Mouse (Mus musculus) adrenal gland, adult 8-10 months (tissue): ENCODE measurements around the gene Ssh2. TPM values are rescaled to one million over a fixed set of nuclear protein-coding genes. Genes with fewer than 3 reads are reported as not detected.

Source experiments
- DNase-seq: peaks from one replicate; pipeline ENCODE4 v3.0.0; 2022
- total RNA-seq, 4 experiments: library from RNA; stranded (reverse); gene quantifications; 2 replicates each; pipeline ENCODE4 v1.2.4; 2022

The Ssh2 gene
- total RNA-seq, 4 experiments from 2014 or later = 14.8 to 23.1 (median 18.3) TPM

DNA sequence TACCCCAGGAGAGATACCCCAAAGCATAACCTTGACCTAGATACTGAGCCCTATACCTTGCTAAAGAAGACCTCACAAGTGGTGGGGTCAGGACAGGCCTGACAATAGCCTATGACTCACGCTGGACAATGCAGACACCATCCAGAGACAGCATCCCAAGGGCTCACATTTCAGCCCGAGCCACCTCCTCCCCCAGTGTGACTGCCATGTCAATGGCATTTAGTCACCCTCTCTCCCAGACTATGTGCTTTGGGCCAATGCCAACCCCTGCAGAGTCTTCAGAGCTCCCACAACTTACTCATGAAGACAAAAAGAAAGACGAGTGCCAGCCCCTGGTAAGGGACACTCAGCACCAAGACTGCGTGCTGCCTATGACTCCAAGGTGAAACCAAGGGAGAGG, 248.6 kb downstream of the Ssh2 start:
- peak; percentile 55 for DNase-seq

DNA sequence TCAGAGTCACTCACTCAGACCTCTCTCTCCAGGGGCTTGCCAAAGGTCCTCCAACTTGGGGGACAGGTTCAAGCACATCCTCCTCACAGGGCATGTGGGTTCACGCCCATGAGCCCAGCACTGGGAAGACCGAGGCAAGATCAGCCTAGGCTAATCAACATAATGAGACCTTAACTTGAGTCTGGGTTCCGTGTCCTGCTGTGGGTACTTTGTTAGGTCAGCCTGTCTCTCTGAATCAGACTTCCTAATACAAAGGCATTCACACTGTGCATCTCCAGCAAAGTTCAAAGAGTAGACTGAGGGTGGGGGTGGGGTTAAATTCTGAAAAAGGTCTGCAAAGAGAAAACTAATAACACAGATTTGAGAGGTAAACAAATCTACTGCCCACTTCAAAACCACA, 249.0 kb downstream of the Ssh2 start:
- no peak for DNase-seq

DNA sequence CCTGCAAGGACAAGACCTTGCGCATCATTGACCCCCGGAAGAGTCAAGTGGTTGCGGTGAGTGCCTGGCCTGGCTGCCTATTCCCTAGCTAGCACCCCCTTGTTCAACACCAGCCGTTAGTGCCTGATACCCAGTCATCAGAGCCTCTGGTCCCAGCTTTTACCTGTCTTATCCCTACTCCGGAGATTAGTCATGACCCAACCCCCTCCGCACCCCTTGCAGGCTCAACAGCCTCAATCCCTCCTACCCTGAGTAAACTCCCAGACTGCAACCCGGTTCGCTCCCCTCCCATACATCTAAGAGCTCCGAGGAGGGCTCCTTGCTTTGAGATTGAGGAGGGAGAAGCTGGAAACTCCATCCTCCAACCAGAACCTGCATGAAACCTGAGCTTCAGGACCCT, 250.5 kb downstream of the Ssh2 start:
- DNase-seq = no peak

DNA sequence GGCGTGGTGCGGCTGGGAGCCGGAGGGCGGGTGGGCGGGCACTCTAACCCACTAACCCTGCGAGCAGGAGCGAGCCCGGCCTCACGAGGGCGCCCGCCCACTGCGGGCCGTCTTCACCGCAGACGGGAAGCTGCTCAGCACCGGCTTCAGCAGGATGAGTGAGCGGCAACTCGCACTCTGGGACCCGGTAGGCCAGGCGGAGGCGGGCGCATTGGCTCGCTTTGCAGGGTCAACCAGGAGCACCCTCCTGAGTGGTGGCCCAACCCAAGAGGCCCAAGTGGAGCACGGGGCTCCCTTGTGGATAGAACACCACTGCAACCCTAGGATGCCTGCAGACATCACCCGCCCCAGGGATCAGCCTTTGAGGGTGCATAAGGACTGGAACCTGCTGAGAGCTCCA, 251.1 kb downstream of the Ssh2 start:
- peak; percentile 53 for DNase-seq

DNA sequence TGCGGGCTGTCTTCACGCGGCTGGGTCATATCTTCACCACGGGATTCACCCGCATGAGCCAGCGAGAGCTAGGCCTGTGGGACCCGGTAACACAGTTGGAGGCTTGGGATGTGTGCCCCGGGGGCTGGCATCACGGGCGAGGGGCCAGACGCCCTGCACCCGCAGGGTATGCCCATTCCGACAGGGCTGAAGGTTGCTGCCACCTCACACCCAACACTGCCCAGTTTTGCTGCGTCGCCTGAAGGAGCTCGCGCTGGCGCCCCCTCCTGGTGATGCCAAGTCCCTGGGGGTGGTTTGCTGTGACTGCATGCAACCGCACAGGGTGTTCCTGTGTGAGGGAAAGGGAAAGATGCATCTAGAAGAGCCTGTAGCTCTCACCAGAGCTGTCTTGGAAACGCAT, 251.7 kb downstream of the Ssh2 start:
- peak; percentile 52 for DNase-seq

DNA sequence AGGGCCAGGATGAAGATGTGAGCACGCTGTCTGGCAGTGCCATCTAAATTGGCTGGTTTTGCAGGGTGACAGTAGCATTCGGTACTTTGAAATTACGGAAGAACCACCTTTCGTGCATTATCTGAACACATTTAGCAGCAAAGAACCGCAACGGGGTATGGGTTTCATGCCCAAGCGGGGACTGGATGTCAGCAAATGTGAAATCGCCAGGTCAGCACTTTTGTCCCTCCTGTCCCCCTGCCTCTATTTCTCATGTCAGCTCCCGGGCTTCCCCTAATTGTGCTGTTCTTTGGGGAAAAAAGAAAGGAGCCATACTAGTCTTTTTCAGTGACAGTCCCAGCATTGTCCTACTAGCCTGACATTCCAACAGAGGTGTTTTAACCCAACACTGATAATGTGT, 252.3 kb downstream of the Ssh2 start:
- no peak for DNase-seq

DNA sequence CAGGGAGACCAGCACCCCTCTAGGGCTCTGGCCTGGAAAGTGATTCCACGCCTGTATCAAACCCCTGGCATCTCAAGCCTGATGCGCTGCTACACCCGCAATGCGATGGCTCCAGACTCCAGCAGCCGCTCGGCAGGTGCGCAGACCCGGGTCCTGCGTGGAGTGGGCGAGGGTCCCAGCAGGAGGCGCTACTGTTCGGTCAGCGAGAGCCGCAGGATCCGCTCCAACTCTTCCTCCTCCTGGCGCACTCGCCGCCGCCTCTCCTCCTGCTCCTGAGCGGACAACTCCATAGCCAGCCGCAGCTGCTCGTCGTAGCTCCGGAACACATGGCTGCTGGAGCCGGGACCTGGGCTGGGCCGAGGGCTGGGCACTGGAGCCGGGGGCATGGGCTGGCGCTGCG, 255.3 kb downstream of the Ssh2 start:
- DNase-seq = no peak

DNA sequence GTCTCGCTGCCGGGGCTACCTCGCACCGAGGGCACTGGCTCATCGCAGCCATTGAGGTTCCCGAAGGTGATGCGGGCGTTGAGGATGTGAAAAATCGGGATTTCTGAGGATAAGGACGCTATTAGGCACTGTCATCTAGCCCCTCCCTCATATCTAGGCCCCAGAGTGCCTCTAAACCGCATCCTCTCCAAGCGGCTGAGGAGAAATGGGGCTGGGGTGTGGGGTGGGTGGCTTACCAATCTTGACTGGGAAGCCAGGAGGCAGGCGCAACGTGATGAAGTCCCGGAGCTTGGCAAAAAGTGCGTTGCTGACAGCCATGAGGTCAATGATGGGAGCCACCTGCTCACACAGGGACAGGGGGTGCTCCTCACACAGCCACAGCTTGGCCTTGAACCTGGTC, 256.7 kb downstream of the Ssh2 start:
- DNase-seq = no peak

DNA sequence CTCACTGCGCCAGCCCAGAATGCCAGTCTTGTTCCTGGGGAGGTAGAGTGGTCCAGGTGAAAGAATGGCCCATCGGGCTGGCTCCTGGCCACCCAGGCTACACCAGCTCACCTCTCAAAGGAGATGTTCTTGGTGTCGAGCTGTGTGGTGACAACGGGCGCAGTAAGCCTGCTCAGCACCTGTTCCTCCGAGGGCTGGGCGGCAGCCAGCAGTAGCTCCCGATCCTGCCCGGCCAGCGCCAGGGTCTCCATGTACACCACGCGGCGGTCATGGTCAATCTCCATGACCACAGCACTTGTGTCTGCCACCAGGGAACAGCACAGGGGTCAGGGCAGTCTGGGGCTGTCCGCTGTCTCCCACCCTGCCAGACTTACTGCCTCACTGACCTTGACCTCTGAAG, 260.1 kb downstream of the Ssh2 start:
- DNase-seq = no peak

DNA sequence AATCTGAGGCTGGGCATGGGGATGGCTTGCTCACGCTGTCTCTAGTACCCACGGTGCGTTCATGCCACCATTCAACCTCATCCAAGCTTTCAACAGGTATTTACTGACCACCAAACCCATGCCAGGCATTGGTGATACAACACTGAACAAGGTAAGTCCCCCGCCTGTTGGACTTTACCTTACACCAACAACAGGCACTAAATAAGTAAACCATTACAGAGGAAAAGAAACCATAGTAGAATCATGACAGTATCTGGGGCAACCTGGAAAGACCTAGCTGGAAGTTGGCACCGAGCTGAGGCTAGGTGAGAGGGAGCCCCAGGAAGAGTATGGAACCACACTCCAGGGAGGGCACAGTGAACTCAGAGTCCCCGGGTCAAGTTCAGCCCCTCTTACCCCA, 260.8 kb downstream of the Ssh2 start:
- DNase-seq = no peak

DNA sequence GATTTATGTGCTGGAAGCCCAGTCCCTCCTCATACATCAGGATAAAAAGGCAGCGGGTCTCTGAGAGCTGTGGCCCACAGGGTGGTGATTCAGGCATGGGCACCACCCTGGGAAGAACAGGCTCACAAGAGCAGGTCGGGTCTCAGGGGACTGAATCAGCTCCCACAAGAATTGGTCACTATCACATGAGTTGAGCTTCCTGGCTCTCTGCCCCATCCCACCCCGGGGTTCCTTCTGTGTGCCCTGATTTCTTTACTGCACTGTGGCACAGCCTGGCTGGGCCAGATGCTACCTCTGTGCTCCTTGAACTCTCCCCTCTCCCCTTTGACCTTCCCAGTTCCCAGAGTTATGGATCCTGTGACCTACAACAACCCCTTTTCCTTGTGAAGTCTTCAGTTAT, 267.0 kb downstream of the Ssh2 start:
- DNase-seq = no peak

DNA sequence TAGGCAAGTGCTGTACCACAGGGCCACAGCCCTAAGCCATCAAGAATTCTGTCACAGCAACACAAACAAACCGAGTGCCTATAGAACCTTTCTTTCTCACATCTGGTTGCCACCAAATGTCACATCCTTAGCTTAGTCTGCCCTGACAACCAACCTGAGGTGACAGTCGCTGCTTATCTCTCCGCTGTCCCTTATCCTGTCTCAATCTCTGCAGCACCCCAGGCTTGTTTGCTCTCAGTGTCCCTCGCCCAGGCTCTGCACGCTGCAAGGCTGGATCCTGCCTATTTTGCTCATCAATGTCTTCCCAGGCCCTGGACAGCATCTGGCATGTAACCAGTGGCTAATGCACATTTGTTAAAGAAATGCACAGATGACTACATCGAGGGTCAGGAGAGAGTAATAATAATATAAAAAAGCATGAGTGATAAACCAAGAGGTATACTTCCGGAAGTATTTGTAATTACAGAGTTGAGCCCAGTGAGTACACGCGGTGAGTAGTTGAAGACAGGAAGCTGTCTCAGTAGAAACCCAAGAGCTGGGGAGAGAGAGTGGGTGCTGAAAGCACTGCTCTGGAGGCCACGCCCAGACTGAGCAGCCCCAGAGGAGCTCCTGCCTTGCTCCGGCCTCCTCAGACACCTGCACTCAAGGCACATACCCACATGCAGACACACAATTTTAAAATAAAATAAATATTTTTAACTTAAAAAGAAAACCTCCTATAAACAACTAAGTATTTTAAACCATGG, 267.6 kb downstream of the Ssh2 start:
- no peak for DNase-seq

DNA sequence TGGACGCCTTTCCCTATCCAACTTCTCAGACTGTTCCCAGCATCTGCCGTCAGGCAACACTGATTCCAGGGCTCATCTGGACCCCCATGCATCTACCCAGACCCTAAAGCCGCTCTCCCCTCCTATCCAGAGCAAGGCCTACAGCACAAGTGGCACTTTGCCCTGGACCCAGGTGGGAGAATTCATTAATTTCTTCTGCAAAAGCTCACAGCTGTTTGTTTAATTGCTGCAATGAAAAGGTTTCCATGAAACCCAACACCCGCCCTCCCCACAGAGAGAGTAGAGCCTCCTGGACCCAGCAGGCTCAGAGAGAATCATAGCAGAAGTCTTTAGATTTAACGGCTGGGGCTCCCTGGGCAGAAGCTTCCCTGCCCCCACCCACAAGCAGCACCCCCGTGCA, 269.1 kb downstream of the Ssh2 start:
- DNase-seq = no peak

DNA sequence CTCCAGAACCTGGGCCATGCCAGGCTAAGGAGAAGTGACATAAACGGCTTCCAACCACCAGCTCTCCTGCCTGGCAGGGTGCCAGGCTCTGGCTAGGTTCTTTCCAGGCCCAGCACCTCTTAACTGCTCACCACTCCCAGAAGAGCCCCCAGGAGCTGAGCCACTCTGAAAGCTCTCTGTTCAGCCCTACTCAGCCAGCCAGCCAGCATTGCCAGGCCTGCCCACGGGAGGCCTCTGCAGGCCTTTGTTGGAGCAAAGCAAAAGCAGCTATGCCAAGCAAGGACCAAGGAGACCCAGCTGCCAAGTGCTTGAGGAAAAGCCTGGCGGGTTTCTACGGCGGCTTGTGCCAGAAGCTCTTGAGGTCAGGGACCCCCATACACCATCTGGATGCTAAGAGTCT, 270.7 kb downstream of the Ssh2 start:
- DNase-seq = no peak

DNA sequence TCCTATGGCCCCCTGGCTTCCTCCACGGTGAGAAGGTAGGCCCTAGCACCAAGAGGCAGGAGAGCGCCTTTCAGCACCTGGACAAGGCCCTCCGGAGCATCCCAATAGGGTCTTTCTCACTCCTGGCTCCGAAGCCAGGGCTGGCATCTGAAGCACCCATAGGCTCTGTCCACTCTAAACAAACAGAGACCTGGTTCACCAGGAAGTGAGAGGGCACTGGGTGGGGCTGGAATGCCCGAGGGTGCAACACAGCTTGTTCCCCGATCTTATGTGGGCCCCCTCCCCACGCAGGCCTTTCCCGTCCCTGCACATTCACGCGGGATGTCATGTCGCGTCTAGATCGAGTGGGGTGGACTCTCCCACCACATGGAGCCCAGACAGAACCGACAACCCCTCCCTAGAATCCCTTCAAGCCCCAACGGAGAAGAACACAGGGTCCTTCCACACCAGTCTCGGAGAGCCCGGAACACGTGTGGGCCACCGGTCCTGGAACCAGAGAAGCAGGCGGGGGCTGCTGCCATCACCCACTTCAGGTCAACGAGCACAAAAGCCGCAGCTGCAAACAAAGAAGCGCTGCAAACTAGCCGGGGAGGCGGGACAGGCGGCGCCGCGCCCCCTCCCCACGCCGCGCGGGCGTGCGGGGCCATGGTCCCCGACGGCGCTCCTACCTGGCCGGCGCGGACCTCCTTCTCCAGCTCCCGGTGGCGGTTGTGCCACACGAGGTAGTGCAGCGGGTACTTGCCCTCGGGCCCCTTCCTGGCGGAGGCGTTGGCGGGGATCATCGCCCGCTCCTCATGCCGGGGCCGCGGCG, 272.9 kb downstream of the Ssh2 start:
- DNase-seq = no peak

DNA sequence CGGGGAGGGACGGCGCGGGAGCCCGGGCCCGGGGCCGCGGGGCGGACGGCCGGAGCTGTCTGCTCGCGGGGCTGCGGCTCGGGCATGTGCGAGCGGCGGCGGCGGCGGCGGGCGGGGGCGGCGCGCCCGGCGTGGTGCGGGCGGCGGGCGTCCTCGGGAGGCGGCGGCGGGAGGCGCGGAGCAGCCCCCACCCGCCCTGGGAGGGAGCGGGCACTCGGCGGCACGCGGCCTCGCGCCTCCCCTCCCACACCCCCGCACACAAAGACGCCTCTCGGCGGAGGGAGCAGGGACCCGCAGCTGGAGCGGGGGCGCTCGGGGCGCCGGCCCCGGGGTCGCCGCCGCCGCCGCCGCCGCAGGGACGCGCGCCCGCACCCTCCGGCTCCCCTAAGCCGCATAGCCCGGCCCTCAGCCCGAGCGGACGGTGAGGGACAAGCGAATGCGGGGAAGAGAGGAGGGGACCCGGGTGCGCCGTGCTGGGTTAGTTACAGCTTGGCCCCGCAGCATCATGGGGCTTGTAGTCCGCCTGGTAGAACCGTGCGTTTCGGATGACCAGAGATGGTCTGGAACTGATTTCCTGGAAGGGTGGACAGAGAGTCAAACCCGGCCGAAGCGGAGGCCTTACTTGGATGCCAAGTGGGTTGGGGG, 273.6 kb downstream of the Ssh2 start, which contains the start of gene Ankrd13b:
Ankrd13b (minus strand) TSS at position 88 of the 645 bp plus-strand sequence.
- peak; percentile 69 for DNase-seq

DNA sequence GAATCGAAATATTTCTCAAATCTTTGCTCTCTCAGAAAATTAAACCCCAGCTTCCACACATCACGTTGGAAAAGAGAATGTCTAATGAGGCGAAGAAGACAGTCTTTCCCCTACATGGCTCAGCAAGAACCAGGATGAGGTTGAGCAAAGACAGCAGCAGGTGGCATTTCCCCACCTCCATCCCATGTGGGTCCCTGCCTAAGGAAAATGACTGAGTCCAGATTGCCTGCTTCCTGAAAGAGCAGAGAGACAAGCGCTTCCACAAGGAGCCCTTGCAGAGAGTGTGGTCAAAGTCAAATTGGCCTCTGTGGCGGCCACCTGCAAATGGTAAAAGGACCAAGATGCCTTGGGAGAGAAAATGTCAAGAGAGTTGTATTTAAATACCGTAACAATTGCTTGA, 274.4 kb downstream of the Ssh2 start:
- DNase-seq = no peak

DNA sequence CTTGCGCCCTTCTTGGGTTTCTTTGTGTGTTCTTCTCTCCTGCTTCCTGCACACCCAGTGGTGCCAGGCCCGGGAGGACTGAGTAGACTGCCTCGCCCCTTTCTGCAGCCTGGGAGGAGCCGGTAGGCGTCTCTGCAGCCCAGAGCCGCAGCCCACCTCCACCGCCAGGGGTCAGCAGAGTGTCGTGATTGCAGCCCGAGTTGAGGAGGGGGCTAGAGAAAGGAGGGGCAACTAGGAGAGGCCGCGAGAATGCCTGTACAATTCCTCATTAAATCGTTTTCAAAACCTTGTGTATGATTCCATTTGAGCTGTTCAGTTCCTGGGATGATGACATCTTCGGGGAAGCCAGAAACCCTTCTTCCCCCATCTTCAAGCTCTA, 275.0 kb downstream of the Ssh2 start:
- peak; percentile 79 for DNase-seq

DNA sequence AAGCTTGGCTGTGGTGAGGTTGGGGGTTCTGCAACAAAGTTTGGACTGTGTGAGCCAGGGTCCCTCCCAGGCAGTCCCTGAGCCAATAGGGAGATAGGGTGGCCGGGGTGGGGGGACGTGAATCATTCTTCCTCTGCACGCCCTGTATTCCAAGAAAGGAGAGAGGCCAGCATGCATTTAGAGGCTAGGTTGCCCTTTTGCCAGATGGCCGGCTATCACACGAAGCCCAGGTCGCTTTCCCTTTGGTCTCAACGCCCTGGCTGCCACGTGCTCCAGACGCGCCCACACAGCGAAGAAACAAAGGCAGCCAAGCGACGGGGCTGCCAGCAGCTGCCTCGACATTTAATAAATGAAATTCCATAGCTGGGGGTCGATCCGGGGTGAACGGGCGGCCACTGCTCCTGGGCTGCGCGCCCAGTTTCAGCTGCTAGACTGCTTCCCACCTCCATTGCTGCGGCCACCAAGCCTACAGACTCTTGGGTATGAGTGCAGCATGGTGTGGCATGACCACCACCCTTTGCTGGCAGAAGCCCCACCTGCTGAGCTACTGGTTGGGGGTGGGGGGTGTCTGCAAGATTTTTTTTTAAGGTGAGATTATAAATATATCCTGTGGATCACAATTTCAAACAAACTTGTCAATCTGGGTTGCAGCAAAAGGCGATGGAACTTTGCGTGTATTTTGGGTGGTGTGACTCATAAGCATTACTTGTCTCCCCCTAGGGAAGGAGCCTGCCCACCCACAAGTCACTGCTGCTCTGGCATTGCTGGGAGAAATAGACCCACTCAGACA, 275.6 kb downstream of the Ssh2 start:
- DNase-seq = peak; percentile 66

DNA sequence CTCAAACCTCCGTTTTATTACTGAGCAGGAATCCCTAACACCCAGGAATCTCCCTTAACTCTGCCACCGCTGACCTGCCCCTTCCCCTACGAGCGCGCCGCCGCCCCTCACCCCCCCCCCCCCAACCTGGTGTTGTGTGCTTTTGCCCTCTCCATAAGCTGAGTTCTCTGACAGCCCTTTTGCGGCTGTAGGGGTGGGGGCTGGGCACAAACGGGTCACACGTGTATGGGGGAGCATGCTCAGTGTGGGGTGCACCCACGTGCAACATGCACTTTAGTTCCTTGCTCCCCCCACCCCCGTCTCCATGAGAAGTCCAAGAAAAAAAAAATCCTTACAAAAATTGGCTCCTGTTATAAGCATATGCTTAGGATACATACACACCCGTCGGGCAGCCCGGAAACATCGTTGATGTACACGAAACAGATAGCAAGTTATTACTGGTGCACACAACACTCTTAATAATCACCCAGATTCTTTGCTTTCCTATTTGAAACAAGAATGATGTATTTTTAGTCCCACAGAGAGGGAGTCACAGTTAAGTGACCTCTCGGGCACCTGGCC, 276.3 kb downstream of the Ssh2 start:
- DNase-seq = peak; percentile 36

DNA sequence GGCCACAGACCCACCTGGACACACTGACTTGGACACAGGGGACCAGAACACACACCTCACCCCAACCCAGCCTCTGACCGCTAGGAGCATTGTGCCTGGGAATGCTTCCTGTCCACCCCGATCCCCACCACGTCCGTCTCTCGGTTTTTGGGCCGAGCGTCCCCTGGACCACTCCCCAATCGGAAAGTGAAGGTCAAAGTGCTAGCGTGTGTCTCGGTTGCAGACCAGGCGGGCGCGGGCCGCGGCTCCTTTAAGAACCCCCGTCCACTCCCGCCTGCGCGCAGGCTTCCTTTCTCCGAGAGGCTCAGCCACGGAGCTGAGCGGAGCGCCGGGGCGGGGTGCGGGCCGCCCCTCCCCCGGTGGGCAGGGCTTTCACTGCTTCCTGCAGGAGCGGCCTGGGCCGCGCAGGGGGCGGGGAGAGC, 276.8 kb downstream of the Ssh2 start:
- DNase-seq = peak; percentile 92
